Mouse (Mus musculus): ENCODE data around the gene Mfsd11.

Gene Mfsd11

GRCm38 (mm10) chr11:116849587-116849986 is 2.7 kb upstream of the Mfsd11 start:
- no peak for DNase-seq

DNA sequence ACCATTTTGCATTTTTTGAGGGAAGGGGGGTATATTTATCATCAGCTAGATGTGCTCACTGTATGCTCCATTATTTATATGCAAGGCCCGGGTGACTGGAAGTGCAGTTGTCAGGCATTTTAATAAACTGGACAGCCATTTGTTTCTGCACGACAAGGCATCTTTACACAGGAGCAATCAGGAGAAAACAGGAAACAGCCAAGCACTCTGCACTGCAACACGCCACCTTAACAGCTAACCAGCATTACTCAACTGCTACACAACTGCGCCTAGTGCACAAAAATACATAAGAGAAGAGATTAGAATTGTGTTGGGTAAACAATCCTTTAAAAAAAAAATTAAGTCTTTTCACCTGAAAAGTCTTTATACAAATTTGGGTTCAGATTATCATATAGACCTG is 2.2 kb upstream of the Mfsd11 start:
- peak; percentile 25 for DNase-seq

DNA sequence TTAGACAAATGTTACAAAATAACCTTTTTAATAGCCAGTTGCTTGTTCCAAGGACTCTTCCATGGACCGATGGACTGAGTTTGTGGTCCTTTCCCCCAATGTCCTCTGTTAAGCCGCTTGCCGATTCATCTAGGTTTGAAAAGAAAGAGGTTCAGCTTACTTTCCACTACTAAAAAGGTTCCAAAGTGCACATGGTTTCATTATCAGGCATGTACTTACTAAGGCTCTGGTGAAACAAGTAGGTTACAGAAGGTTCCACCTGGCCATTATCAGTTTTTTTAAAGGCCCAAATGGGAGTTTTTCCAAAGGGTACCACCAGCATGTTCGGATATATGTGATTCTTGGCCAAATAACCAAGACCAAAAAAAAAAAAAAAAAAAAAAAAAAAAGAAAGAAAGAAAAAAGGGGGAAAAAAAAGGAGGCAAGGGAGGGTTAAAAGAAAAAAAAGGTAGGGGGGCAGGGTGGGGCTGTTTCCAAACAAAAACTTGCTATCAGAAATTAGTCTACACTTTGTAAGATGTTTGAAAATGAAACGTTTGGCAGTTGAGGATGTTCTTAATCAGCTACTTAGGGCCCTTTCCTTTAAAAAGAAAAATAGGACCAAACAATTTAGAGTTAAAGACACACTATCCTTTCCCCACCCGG is 1.3 kb upstream of the Mfsd11 start:
- DNase-seq = no peak

DNA sequence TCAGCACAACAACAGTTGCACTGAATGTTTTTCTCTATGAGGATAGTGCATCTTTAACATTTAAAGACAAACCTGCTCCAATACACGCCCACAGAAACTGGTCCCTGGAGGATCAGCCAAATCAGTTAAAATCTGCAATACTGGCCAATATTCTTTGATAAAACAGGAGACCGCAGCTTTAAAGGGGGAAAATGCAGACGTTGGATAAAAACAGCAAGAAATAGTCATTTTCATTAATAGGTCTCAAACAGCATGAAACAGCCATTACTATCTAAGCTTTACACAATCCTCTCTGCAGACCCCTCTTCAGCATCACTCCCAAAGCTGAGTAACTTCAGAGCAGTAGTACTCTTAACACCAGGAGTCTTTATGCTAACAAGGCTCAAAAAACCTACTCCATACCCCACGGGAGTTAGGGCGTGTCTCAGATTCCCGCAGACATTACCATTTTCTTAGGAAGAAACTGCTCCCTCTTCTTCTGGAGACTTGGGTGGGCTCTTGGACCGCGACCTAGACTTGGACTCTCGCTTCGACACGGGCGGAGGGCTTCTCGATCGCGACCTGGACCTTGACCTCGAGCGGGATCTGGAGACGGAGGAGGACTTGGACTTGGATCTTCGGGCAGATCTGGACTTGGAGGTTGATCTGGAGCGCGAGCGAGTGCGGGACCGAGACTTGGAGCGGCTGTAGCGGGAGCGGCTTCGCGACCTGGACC is 507 bp upstream of the Mfsd11 start:
- no peak for DNase-seq

- DNase-seq = peak; percentile 98
Measured at GRCm38 (mm10) chr11:116852891-116853511, 761 bp downstream of the Mfsd11 start, which contains the start of gene Srsf2. Gene Srsf2, minus strand, starts transcription at chr11:116853094.

- DNase-seq = peak; percentile 98
Measured at GRCm38 (mm10) chr11:116853512-116853928, 1.3 kb downstream of the Mfsd11 start.

- no peak for DNase-seq
Measured at GRCm38 (mm10) chr11:116854279-116854678, 2.0 kb downstream of the Mfsd11 start.

DNA sequence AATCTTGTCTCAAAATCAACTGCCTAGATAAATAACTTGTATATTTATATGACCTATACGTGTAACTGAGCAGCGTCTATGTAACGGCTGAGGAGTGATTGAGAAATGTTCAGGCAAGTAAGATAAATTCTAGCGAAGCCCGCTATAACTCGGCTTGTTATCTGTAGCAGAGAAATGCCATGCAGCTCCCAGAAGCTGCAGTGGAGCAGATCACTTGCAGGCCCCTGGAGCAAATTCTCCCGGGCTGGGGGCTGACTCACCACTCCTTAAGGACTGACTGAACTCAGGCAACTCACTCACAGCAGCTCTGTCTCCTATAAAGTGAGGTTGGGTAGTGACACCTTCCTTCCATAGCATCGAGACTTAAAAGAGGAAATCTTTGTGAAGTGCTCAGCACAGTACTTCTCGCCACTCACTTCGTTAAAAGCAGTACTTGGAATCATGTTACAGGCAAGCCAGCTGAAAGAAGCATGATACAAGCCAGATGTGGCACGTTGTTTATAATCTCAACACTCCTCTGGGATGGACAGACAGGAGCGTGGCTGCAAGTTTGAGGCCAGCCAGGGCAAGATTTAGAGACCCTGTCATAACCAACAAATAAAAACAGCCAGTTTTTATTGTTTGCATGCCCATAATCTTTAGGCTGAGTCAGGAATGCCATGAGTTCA is 5.1 kb downstream of the Mfsd11 start:
- no peak for DNase-seq

- no peak for DNase-seq
Measured at GRCm38 (mm10) chr11:116864444-116864843, 12.2 kb downstream of the Mfsd11 start.

DNA sequence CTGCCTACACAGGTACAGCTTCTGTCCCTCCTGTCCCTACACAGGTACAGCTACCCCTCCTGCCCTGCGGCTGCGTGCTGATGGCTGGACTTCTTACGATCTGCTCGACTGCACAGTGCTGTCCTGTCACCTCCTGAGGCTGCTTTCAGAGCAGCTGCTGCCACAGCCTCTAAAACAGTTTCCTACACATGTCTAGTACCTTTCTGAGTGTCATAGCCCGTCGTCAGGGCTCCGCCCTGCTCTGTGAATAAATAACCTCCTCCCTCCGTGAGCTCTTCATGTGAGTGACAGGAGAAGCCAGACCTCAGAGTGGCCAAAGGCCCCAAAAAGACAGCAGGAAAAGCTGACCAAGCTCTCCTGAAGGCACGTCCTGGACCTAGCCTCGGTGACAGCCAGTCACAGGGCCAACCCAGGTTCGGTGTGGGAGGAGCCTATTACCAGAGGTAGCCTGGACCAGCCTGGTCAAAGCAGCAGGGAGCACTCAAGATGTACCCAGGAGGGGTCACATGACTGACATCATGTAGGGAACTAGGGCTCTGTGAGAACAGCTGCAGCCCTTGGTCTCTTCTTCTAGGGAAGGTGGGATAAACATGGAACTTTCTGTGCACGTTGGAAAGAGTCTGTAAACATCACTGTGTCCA is 13.8 kb downstream of the Mfsd11 start:
- no peak for DNase-seq

DNA sequence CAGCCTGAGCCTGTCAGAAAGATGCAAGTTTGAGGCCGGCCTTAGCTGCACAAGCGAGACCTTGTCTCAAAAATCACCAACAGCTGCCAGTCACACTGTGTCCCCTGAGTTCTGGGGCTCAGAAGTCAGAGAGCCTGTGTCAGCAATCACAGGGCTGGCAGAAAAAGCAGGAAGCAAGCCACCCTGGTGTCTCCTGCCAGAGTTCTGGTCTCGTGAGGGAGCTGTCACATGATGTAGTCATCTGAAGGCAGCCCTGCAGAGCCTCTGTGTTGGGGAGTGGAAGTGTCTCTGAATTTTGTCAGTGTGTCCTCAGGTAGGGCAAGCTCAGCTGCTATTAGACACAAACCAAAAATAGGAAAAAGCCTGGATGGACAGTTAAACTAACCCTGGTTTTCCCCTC is 15.9 kb downstream of the Mfsd11 start:
- no peak for DNase-seq

DNA sequence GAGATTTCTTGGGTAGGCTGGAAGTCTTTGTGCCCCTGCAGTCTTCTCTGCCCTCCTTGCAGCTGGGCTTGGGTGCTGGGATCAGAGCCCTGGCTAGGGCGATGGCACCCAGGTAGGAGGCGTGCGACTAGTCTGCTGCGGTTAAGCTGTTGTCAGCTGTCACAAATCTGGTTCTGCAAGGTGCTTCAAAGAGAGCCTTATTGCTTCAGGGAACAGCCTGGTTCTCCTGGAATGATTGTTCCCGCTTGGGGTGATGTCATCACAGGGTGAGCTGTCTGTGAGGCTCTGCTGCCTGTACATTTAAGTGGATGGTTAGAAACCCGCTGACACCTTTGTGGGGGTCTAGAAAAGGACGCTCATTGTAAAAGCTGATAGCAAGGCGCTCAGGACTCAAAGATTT is 17.0 kb downstream of the Mfsd11 start:
- DNase-seq = no peak

DNA sequence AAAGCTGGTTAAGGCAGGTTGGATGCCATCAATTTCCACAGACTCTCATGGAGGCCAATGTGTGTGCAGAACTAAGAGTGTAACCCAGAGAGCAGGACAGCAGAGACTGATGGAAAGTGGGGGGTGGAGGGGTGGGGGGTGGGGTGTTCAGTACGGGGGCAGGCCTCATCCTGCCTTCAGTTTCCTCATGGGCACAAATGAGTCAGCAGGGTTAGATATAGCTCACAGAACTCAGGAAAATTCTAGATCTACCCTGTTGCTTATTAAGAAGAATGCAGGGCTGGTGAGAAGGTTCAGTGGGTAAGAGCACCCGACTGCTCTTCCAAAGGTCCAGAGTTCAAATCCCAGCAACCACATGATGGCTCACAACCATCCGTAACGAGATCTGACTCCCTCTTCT is 17.4 kb downstream of the Mfsd11 start:
- DNase-seq = no peak

DNA sequence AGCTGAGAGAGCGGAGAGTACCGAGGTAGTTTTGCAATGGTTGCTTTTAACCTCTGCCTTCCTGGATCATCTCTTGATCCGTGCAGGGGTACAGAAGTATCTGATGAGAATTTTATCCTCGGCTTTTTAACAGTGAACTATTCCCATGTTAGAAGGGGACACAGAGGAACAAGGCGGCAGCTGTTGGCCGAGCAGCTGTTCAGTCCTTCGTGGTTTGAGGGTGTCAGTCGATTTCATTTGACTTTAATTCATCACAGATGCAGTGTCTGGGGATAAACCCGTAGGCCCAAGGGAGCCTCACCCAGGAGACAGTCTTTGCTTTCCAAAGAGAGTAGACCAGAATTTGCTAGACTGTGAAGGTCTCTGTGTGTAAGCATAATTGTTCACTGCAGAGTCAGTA is 19.3 kb downstream of the Mfsd11 start:
- DNase-seq = no peak

GRCm38 (mm10) chr11:116873987-116874386 is 21.7 kb downstream of the Mfsd11 start:
- no peak for DNase-seq

DNA sequence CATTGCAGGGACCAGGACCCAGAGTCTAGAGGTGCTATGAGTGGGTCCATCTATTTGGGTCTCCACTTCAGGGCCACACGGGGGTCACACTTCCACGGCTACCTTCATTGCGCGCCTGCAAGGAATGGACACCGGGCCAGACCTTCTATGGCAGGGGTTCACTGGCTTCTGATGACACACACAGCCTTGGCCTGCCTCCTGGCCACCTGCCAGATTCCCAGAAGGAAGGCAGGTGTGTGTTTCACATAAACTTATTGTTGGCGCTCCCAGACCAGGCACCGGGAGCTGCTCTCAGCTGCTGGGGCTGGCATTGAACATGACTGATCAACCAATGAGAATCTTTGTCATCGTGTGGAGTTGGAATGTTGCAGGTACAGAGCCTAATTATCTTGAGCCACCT is 26.2 kb downstream of the Mfsd11 start:
- no peak for DNase-seq

DNA sequence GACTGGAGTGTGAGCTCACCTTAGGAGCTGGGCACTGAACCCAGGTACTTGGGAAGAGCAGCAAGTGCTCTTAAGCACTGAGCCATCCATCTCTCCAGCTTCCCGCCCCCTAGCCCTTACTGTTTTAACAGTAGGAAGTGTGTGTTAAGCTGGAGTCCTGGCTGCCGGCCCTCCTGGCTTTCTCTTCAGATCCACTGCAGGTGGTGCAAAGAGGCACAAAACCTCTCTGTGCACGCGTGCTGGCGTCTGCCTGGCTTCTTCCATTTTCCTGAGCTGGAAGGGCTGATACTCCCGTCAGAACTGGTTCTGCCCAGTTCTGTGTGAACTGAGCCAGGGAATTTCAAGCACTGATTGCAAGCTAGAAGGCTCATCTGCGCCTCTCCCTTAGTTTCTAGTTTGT is 28.6 kb downstream of the Mfsd11 start:
- no peak for DNase-seq

- DNase-seq = no peak
Measured at GRCm38 (mm10) chr11:116881440-116881839, 29.2 kb downstream of the Mfsd11 start.

- DNase-seq = no peak
Measured at GRCm38 (mm10) chr11:116882446-116882845, 30.2 kb downstream of the Mfsd11 start.

GRCm38 (mm10) chr11:116884061-116884460 is 31.8 kb downstream of the Mfsd11 start:
- peak; percentile 53 for DNase-seq

DNA sequence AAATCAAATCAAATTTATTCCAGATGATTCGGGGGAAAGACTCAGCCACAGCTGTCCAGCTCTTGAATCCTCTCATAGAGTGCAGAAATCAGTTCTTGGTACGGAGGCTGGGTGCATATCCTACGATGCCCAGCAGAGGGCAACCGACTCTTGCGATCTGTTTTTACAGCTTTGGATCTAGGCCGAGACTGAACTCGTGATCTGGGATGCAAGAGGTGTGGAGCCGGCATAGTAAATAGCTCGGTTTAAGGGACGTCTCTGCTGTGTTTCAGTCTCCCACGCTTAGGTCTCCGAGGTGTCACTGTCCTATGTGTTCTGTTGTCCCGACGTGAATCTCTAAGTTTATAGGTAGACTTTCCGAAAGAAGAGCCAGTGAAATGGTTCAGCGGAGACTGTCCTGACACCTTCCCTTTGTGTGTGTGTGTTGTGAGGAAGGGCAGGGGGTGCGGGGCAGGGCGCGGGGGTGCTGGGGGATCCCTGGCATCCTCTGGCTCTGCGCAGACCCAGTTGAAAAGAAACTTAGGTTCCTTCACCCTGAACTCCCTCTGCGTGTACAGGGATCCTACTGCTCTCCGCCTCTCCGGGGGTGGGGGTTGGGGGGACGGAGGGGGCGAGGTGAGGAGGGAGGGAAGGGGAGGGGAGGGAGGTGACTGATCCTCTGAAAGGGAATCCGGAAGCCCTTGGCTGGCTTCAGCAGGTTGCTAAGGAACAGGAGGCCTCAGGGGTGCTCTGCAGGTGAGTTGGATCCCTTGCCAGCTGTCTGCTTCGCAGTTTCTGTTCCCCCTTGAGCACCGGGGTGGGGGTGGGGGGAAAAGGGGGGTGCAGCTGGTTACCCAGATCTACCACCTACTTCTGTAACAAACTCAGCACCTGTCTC is 33.3 kb downstream of the Mfsd11 start:
- DNase-seq = peak; percentile 87

DNA sequence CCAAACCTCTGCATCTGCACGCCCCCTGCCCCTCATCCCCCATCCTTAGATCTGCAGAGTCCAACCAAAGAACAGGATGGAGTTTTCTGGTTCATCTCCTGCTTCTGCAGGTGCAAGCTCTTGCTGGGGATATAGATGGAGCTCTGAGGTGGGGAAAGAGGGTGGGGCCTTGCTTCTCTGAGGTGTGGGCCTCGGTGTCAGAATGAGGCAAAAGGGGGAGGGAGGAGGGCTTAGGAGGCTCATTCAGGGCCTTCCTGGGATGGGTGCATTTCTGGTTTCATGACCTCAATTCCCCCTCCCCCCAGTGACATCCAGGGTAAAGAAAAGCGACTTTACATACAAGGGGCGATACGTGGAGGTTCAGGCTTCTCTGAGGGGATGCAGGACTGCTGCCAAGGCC is 34.9 kb downstream of the Mfsd11 start:
- peak; percentile 73 for DNase-seq

All from thymus, postnatal 14 days (tissue).